Mouse (Mus musculus) gastrocnemius, postnatal 14 days (tissue): ENCODE data around the gene Klhl41. TPM values are rescaled to one million over a fixed set of nuclear protein-coding genes. Genes with fewer than 3 reads are reported as not detected.

Experiments used
- total RNA-seq, 2 experiments: library from RNA; stranded (reverse); gene quantifications; 2 replicates each; pipeline ENCODE4 v1.2.3; 2021

Klhl41 gene
- total RNA-seq, 2 experiments from 2014 or later = 474 to 551 TPM

Other genes starting within 250 kb of the Klhl41 start
- not detected for gene Lrp2, start 84.1 kb upstream of the Klhl41 start, total RNA-seq
- 1 to 10 TPM; 2.8 to 4.2 TPM for gene Bbs5, start 22.9 kb upstream of the Klhl41 start, total RNA-seq
- 10 to 100 TPM; 11.8 to 14.7 TPM for gene Fastkd1, start 43.4 kb downstream of the Klhl41 start, total RNA-seq
- 10 to 100 TPM; 26.7 to 31.9 TPM for gene Ppig, start 52.4 kb downstream of the Klhl41 start, total RNA-seq
- gene Ccdc173, start 119.5 kb downstream of the Klhl41 start, total RNA-seq = under 1 TPM; 0.29 to 0.40 TPM
- gene Phospho2, start 119.5 kb downstream of the Klhl41 start, total RNA-seq = 10 to 100 TPM in 1 of 2 experiments, 1 to 10 TPM in 1; 9.2 to 10.5 TPM
- 10 to 100 TPM; 16.4 to 18.4 TPM for gene Klhl23, start 151.8 kb downstream of the Klhl41 start, total RNA-seq
- 10 to 100 TPM; 67.5 to 78.6 TPM for gene Ssb, start 191.4 kb downstream of the Klhl41 start, total RNA-seq
- gene Mettl5, start 215.5 kb downstream of the Klhl41 start, total RNA-seq = 10 to 100 TPM; 18.0 to 19.2 TPM
- gene Ubr3, start 227.1 kb downstream of the Klhl41 start, total RNA-seq = 100 to 1,000 TPM; 108 to 118 TPM